8 mouse cellular contexts compared by ENCODE assay signal in the genomic region with DNA sequence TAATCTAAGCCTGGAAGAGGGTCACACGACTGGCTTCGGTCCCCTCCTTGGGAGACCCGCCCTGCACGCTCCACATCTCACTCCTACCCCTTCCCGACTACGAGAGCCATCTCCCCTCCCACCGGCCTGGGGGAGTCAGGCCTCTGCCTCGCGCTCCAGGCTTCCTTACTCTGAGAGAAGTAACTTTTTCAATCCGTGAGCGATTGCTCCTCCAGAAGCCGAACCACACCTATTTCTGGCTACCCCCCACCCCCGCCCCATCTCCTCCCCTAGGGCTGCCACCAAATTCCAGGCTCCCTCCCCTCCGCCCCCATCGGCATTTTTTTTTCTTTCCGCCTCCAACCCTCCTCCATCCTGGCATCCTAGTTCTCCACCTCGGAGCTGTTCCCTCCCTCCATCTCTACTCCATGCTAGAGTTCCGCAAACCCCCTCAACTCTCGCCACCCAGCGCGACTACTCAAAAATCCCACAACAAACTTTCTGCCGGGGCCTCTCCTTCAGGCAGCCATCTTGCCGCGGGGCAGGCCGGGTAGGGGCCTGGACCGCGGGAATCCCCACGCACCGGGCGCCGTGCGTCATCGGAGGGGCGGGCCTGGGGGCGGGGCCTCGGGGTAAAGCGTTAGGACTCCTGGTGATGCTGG. TPM values are rescaled to one million over a fixed set of nuclear protein-coding genes. Genes with fewer than 3 reads are reported as not detected.
DNase-seq lines count a peak whose midpoint lies in the region; ATAC-seq and TF ChIP-seq lines count a peak whose summit lies in the region.

A gene (minus strand): TSS at position 544 of the 641 bp plus-strand sequence.

- peak within 1 kb of the TSS; percentile 90 for H3K9ac ChIP-seq in ES-Bruce4 (ENCODE audit: low read depth, poor library complexity, severe bottlenecking)
- peak within 1 kb of the TSS; percentile 86 for H3K9ac ChIP-seq in heart, embryonic 14.5 days (ENCODE audit: low read length)
- H3K9ac ChIP-seq in liver, embryonic 16.5 days (ENCODE audit: low read depth, low read length), result peak within 1 kb of the TSS; percentile 83
- peak within 1 kb of the TSS; percentile 76 for H3K9ac ChIP-seq in neural tube, embryonic 12.5 days
- H3K9ac ChIP-seq in stomach, postnatal 0 days (ENCODE audit: low read length), result peak within 1 kb of the TSS; percentile 76

- peak; percentile 92 for ATAC-seq in heart, embryonic 14.5 days (ENCODE audit: insufficient number of reproducible peaks, insufficient read depth, low FRiP score, low read depth)
- ATAC-seq in liver, embryonic 16.5 days (ENCODE audit: low read depth), result peak; percentile 96
- peak; percentile 97 for ATAC-seq in neural tube, embryonic 12.5 days (ENCODE audit: low FRiP score, low read depth)
- ATAC-seq in stomach, postnatal 0 days (ENCODE audit: low FRiP score, low TSS enrichment), result peak; percentile 98

- H3K36me3 ChIP-seq in ES-Bruce4 (ENCODE audit: control insufficient read depth, insufficient read depth, low read length, poor library complexity, severe bottlenecking), result peaks cover 22% of the 10 kb centered on the region
- peaks cover 33% of the 10 kb centered on the region for H3K36me3 ChIP-seq in forebrain, embryonic 10.5 days (replicated peaks)
- H3K36me3 ChIP-seq in heart, embryonic 14.5 days (ENCODE audit: control insufficient read depth, insufficient read depth, low read length), result peaks cover 30% of the 10 kb centered on the region
- H3K36me3 ChIP-seq in liver, embryonic 16.5 days (ENCODE audit: control insufficient read depth, insufficient read depth), result peaks cover 4% of the 10 kb centered on the region; the same call in 1 of the 2 replicates
- H3K36me3 ChIP-seq in neural tube, embryonic 12.5 days, result peaks cover 18% of the 10 kb centered on the region; the same call in 1 of the 2 replicates
- 0 out of 2 replicates have a peak, but pooled peaks cover 3% of the 10 kb centered on the region for H3K36me3 ChIP-seq in stomach, postnatal 0 days (ENCODE audit: control insufficient read depth, insufficient read depth, low read length)

- no peaks in the 10 kb centered on the region for H3K27me3 ChIP-seq in ES-Bruce4 (ENCODE audit: control insufficient read depth, insufficient read depth, low read length, poor library complexity, severe bottlenecking)
- H3K27me3 ChIP-seq in forebrain, embryonic 10.5 days (ENCODE audit: poor library complexity, severe bottlenecking), result no peaks in the 10 kb centered on the region
- no peaks in the 10 kb centered on the region for H3K27me3 ChIP-seq in heart, embryonic 14.5 days (ENCODE audit: control insufficient read depth, insufficient read depth, low read length)
- no peaks in the 10 kb centered on the region for H3K27me3 ChIP-seq in liver, embryonic 16.5 days (ENCODE audit: control insufficient read depth, insufficient read depth, low read depth, low read length)
- no peaks in the 10 kb centered on the region for H3K27me3 ChIP-seq in neural tube, embryonic 12.5 days (replicated peaks)
- no peaks in the 10 kb centered on the region for H3K27me3 ChIP-seq in stomach, postnatal 0 days (ENCODE audit: control insufficient read depth, insufficient read depth, low read length)

- H3K4me2 ChIP-seq in heart, embryonic 14.5 days (ENCODE audit: low read length), result peak within 1 kb of the TSS; percentile 94
- peak within 1 kb of the TSS; percentile 94 for H3K4me2 ChIP-seq in liver, embryonic 16.5 days (ENCODE audit: low read depth, low read length)
- H3K4me2 ChIP-seq in neural tube, embryonic 12.5 days (replicated peaks), result peak within 1 kb of the TSS; percentile 97
- peak within 1 kb of the TSS; percentile 89 for H3K4me2 ChIP-seq in stomach, postnatal 0 days (replicated peaks; ENCODE audit: low read depth)

- DNase-seq in c-Kit-positive CD71-negative TER-119-negative erythroid progenitor cells, embryonic 14.5 days (ENCODE audit: low read depth), result peak; percentile 65
- DNase-seq in forebrain, embryonic 10.5 days (ENCODE audit: extremely low spot score, low spot score), result peak; percentile 92
- peak; percentile 96 for DNase-seq in kidney, postnatal 10 days
- DNase-seq in stomach, postnatal 0 days (ENCODE audit: low spot score), result peak; percentile 96

- peak within 1 kb of the TSS; percentile 96 for H3K4me3 ChIP-seq in ES-Bruce4 (ENCODE audit: low read depth, low read length)
- H3K4me3 ChIP-seq in forebrain, embryonic 10.5 days, result peak within 1 kb of the TSS; percentile 90
- H3K4me3 ChIP-seq in heart, embryonic 14.5 days (ENCODE audit: control insufficient read depth in 1 of 2, insufficient read depth in 1 of 2, low read depth in 1 of 2, low read length in 2 of 2), result peak within 1 kb of the TSS; percentile 63 to 80
- H3K4me3 ChIP-seq in liver, embryonic 16.5 days (ENCODE audit: low read depth, low read length), result peak within 1 kb of the TSS; percentile 80
- H3K4me3 ChIP-seq in neural tube, embryonic 12.5 days, result peak within 1 kb of the TSS; percentile 72
- H3K4me3 ChIP-seq in stomach, postnatal 0 days (ENCODE audit: low read depth, low read length), result peak within 1 kb of the TSS; percentile 65

- TF ChIP-seq EP300 in ES-Bruce4 (IDR thresholded peaks at IDR 0.05; ENCODE audit: insufficient read depth, low read depth, low read length), result no peak
- no peak for TF ChIP-seq EP300 in stomach, postnatal 0 days (optimal IDR thresholded peaks at IDR 0.05)

- H3K9me3 ChIP-seq in ES-Bruce4 (replicated peaks; ENCODE audit: control insufficient read depth, insufficient read depth, low read length, poor library complexity, severe bottlenecking), result no peaks in the 10 kb centered on the region
- no peaks in the 10 kb centered on the region for H3K9me3 ChIP-seq in forebrain, embryonic 10.5 days
- H3K9me3 ChIP-seq in heart, embryonic 14.5 days (ENCODE audit: control insufficient read depth, low read length), result no peaks in the 10 kb centered on the region
- no peaks in the 10 kb centered on the region for H3K9me3 ChIP-seq in liver, embryonic 16.5 days (replicated peaks; ENCODE audit: control insufficient read depth, low read length)
- no peaks in the 10 kb centered on the region for H3K9me3 ChIP-seq in neural tube, embryonic 12.5 days
- H3K9me3 ChIP-seq in stomach, postnatal 0 days (ENCODE audit: control insufficient read depth, low read length), result no peaks in the 10 kb centered on the region

- TF ChIP-seq CTCF in ES-Bruce4 (IDR thresholded peaks at IDR 0.05; ENCODE audit: low read depth, low read length), result no peak
- no peak for TF ChIP-seq CTCF in stomach, postnatal 0 days (IDR thresholded peaks at IDR 0.05; ENCODE audit: low read depth)

- peaks cover 15% of the 10 kb centered on the region for H3K4me1 ChIP-seq in ES-Bruce4 (ENCODE audit: control insufficient read depth, insufficient read depth, low read length)
- H3K4me1 ChIP-seq in forebrain, embryonic 10.5 days, result peaks cover 43% of the 10 kb centered on the region
- H3K4me1 ChIP-seq in heart, embryonic 14.5 days (ENCODE audit: control insufficient read depth in 2 of 2, insufficient read depth in 2 of 2, low read length in 2 of 2), result peaks cover 12 to 26% of the 10 kb centered on the region in 2 experiments
- peaks cover 16% of the 10 kb centered on the region for H3K4me1 ChIP-seq in liver, embryonic 16.5 days (ENCODE audit: control insufficient read depth, low read depth, low read length)
- peaks cover 18% of the 10 kb centered on the region for H3K4me1 ChIP-seq in neural tube, embryonic 12.5 days
- H3K4me1 ChIP-seq in stomach, postnatal 0 days (replicated peaks; ENCODE audit: control insufficient read depth, insufficient read depth), result 0 out of 2 replicates have a peak, but pooled peaks cover 2% of the 10 kb centered on the region

- H3K27ac ChIP-seq in ES-Bruce4 (ENCODE audit: insufficient read depth, low read length), result peak within 1 kb of the TSS; percentile 87
- peak within 1 kb of the TSS; percentile 90 for H3K27ac ChIP-seq in forebrain, embryonic 10.5 days
- H3K27ac ChIP-seq in heart, embryonic 14.5 days (replicated peaks in 1 of 2; ENCODE audit: control insufficient read depth in 1 of 2, insufficient read depth in 1 of 2, low read depth in 2 of 2, low read length in 2 of 2), result peak within 1 kb of the TSS; percentile 88 to 90
- H3K27ac ChIP-seq in liver, embryonic 16.5 days (ENCODE audit: low read length), result peak within 1 kb of the TSS; percentile 61
- H3K27ac ChIP-seq in neural tube, embryonic 12.5 days, result no peak within 1 kb of the TSS
- H3K27ac ChIP-seq in stomach, postnatal 0 days (replicated peaks), result peak within 1 kb of the TSS; percentile 89

- under 1% methylated on average over 37 of the region's 37 CpGs for WGBS in forebrain, embryonic 10.5 days
- WGBS in heart, embryonic 14.5 days, result 1% methylated on average over 37 of the region's 37 CpGs
- WGBS in liver, embryonic 16.5 days (ENCODE audit: insufficient replicate concordance), result under 1% methylated on average over 37 of the region's 37 CpGs
- WGBS in neural tube, embryonic 12.5 days, result under 1% methylated on average over 37 of the region's 37 CpGs
- under 1% methylated on average over 37 of the region's 37 CpGs for WGBS in stomach, postnatal 0 days

- peak; percentile 11 for TF ChIP-seq POLR2A in ES-Bruce4 (IDR thresholded peaks at IDR 0.05; ENCODE audit: insufficient read depth, low read length)

RNA-seq across cellular contexts. Expression of the gene that starts here (rescaled TPM):
- polyA plus RNA-seq in ES-Bruce4 (2011; ENCODE audit: insufficient read depth, insufficient read length, low read depth, missing spikeins), result 71.5 and 75.2 TPM in 2 replicates
- polyA plus RNA-seq in forebrain, embryonic 10.5 days (2016; fragmentation: Nextera tagmentation; extraction: Ambion mirVana), result 60.0 and 62.6 TPM in 2 replicates
- polyA plus RNA-seq in heart, embryonic 14.5 days (2014; fragmentation: Nextera tagmentation; extraction: Ambion mirVana), result 33.0 and 34.6 TPM in 2 replicates
- 8.9 and 10.9 TPM in 2 replicates for polyA plus RNA-seq in liver, embryonic 16.5 days (2015; fragmentation: Nextera tagmentation; extraction: Ambion mirVana)
- 48.0 and 50.2 TPM in 2 replicates for polyA plus RNA-seq in neural tube, embryonic 12.5 days (2016; fragmentation: Nextera tagmentation; extraction: Ambion mirVana)
- 13.5 and 17.7 TPM in 2 replicates for polyA plus RNA-seq in stomach, postnatal 0 days (2015; fragmentation: Nextera tagmentation; extraction: Ambion mirVana)
